Mouse (Mus musculus): ENCODE measurements around the gene Ddx19a.

GRCm38 (mm10) chr8:110958135-110958534 lies 39.5 kb downstream of the Ddx19a start:
- no peak for TF ChIP-seq RCOR1 (conservative IDR thresholded peaks at IDR 0.05; ENCODE audit: low read depth, low read length)
- no peak for TF ChIP-seq CTCF (conservative IDR thresholded peaks at IDR 0.05 in 1 of 2, IDR thresholded peaks at IDR 0.05 in 1 of 2; ENCODE audit: low read depth in 2 of 2, low read length in 2 of 2)
- no peak for TF ChIP-seq JUND (conservative IDR thresholded peaks at IDR 0.05; ENCODE audit: low read depth, low read length)
- no peak for TF ChIP-seq ZKSCAN1 (IDR thresholded peaks at IDR 0.05; ENCODE audit: borderline replicate concordance, low read depth, low read length)
- no peak for TF ChIP-seq POLR2A (IDR thresholded peaks at IDR 0.05; ENCODE audit: low read depth, low read length)
- TF ChIP-seq KAT2A (IDR thresholded peaks at IDR 0.05; ENCODE audit: insufficient replicate concordance, low read length): no peak
- TF ChIP-seq MAFK (IDR thresholded peaks at IDR 0.05; ENCODE audit: insufficient replicate concordance, low read length): no peak
- no peak for TF ChIP-seq RAD21 (IDR thresholded peaks at IDR 0.05; ENCODE audit: low read depth, low read length)
- no peak for TF ChIP-seq ZMIZ1 (IDR thresholded peaks at IDR 0.05; ENCODE audit: low read depth, low read length)
- no peak for TF ChIP-seq MAZ (IDR thresholded peaks at IDR 0.05; ENCODE audit: low read depth, low read length)
- TF ChIP-seq BHLHE40 (IDR thresholded peaks at IDR 0.05; ENCODE audit: low read depth, low read length): no peak
- TF ChIP-seq MYC (IDR thresholded peaks at IDR 0.05; ENCODE audit: low read depth, low read length): no peak
- TF ChIP-seq NRF1 (IDR thresholded peaks at IDR 0.05; ENCODE audit: low read depth, low read length): no peak
- TF ChIP-seq PAX5 (IDR thresholded peaks at IDR 0.05; ENCODE audit: low read length): no peak

Measured in CH12.LX (cell line).